Mouse (Mus musculus) cerebellum, adult 8-10 months (tissue): ENCODE data around the gene Mybph.
"Not testable (repeated sequence)": the region's sequence is repeated elsewhere in the genome, so short reads cannot be mapped to it uniquely, and the experiment has no call there.

Experiments used
- DNase-seq: peaks from one replicate; pipeline ENCODE4 v3.0.0; 2022

Mybph gene

DNA sequence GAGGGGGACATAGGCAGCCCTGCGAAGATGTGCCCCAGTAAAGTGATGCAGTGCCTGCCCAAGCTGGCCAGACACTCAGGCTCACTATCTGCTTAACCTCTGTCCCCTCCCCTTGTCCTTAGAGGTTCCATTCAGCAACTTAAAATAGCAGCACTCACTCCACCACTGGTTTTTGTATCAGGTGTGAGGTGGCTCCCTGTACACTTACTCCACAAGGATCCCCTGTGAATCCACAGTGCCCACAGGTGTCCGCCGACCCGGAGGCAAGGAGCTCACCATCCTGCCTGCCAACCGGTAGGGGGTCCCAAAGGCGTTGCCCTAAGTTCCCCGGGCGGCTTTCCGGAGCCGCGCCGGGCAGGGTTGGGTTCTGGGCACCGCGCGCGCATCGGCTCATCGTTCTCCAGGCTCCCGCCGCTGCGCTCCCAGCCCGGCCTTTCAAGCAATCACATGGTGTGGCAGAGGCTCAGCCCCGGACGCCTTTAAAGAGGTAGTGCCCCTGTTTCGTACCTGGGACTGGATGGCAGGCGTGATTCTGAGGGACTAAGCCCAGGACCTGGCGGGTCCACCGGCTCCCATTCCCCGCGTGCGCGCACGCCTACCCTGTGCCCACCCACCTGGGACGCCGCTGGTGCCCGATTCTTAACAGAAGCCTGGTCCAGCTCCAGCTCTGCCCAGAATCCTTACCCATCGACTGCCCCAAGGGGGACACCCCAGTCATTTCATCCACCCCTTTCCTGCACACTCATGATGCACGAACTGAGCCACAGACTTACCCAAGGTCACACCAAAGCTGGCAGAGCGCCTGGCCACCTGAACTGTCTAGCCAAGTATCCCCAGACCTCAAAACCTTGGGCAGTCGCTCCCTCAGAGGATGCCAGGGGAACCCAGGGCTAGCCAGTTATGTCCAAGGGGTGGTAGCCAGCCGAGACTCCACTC lies 41.5 kb downstream of the Mybph start:
- peak; percentile 82 for DNase-seq

GRCm38 (mm10) chr1:134235391-134235921 lies 42.2 kb downstream of the Mybph start, which contains the start of gene Adora1:
Gene Adora1 (minus strand): TSS chr1:134235431.
- peak; percentile 52 for DNase-seq

DNA sequence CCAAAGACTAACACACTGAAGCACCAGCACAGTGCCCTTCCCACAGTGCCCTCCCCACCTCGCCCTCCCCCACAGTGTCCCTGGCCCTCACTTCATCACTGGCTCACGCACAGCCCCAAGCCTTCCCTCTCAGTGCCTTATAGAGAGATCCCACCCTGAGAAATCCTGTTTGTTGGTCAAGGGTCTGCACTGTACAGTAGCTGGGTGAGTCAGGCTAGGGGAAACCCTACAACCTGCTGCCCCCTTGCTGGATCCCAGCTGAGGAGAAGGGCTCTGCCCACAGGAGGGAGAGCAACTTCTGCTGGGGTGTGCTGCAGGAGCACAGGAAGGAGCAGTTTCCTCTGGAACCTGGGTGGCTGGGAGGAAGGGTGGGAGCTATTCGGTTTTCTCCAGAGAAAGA lies 42.9 kb downstream of the Mybph start:
- peak; percentile 27 for DNase-seq

- no peak for DNase-seq
Measured at GRCm38 (mm10) chr1:134237438-134237837, 44.2 kb downstream of the Mybph start.

- DNase-seq, result no peak
Measured at GRCm38 (mm10) chr1:134240701-134241100, 47.5 kb downstream of the Mybph start.

DNA sequence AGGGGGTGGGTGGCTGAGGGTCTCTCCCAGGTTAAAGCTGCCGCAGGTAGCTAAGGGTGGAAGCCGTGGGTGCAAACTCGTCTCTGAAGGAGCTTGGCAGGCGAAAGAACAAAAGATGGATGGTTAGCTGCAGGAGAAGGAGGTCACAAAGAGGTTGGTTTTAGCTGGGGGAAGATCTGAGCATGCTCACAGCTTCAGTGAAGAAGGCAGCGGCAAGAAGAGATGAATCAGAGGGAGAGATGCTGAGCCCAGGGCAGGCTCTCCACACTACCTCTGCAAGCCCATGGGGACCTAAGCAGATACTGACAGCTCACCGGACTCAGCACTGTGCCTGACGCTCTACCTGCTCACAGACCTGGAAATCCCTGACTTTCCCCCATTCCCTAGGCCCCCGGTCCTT lies 48.0 kb downstream of the Mybph start:
- no peak for DNase-seq

DNA sequence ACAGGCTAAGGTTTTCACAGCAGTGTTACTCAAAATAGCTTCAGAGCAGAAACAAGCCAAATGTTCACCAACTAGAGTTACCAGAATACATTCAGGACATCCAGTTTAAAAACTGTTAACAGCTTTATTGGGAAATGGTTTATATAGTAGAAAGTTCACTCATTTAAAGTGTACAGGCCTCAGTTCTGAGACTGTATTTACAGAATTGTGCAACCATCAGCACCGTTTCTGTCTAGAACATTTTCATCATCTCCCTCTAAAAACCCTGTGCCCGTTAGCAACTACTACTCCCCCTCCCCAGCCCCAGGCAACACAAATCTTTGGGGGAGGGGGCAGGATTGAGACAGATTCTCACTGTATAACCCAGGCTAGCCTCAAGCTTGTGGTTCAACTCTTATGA lies 49.0 kb downstream of the Mybph start:
- no peak for DNase-seq

GRCm38 (mm10) chr1:134243505-134243904 lies 50.3 kb downstream of the Mybph start:
- no peak for DNase-seq

- DNase-seq, result peak; percentile 95
Measured at GRCm38 (mm10) chr1:134243948-134244914, 51.0 kb downstream of the Mybph start.

DNA sequence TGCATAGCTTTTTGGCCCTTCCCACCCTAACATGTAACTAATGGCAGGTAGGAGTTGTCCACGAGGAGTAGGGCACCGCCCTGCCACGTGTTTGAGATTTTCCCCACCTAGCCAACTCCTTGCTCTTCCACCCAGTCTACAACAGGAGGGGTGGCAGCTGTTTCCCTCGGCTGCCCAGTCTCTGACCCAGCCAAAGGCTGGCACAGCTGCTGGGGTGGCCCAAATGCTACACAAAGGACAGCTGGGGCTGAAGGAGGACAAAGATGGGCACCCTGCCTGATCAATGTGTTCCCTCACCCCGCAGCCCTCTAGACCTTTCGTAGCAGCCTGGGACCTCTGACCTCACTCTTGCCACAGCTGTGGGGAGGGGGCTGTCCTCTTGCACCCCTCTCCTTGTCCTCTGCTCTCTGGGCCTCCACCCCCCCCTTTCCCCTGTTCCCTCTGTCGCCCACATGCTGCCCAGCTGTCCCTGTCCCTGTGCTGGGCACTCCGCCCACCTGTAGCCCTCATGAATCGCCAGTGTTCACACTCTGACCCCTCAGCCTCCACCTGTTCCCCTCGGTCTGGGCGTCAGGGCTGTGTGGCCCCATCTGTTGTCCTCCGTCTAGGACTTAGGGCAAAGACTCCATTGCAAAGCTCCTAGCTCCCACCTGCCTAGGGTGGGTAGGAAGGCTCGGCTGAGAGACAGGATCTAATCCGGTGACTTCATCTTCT lies 51.9 kb downstream of the Mybph start:
- no peak for DNase-seq

- DNase-seq, result no peak
Measured at GRCm38 (mm10) chr1:134246590-134246989, 53.3 kb downstream of the Mybph start.

- DNase-seq, result not testable (repeated sequence)
Measured at GRCm38 (mm10) chr1:134249681-134250080, 56.4 kb downstream of the Mybph start.
